Mouse (Mus musculus) megakaryocyte, embryonic 14.5 days (primary cell): ENCODE measurements around the gene Cdcp2. TPM values are rescaled to one million over a fixed set of nuclear protein-coding genes. Genes with fewer than 3 reads are reported as not detected.

Source experiments
- H3K27me3 ChIP-seq: replicated peaks from 2 replicates; pipeline ENCODE3; 2012; ENCODE audit warnings: inconsistent platforms
- H3K36me3 ChIP-seq: replicated peaks from 2 replicates; pipeline ENCODE3; 2012; ENCODE audit warnings: low read length, inconsistent platforms, mixed read lengths
- H3K4me1 ChIP-seq: 2 replicates; pipeline ENCODE4 v1.6.1; 2012; ENCODE audit warnings: inconsistent platforms
- H3K4me3 ChIP-seq: replicated peaks from 2 replicates; pipeline ENCODE3; 2012; ENCODE audit warnings: moderate library complexity, mild to moderate bottlenecking, inconsistent platforms
- H3K9me3 ChIP-seq: 2 replicates; pipeline ENCODE4 v1.6.1; 2012; ENCODE audit warnings: inconsistent platforms
- FLI1 ChIP-seq: IDR thresholded peaks from 2 replicates; pipeline ENCODE4 v1.6.1; 2012; ENCODE audit warnings: low read length, inconsistent platforms, mixed read lengths
- GATA1 ChIP-seq: IDR thresholded peaks from 3 replicates; pipeline ENCODE4 v1.6.1; 2012; ENCODE audit warnings: mixed read lengths, low read length, inconsistent platforms, borderline replicate concordance
- polyA plus RNA-seq: library from polyadenylated mRNA; stranded (reverse); fragments of >175 nt; gene quantifications from 2 replicates; pipeline ENCODE4 v1.2.3, GENCODE M21; 2012; ENCODE audit warnings: low replicate concordance; ENCODE audit not compliant: insufficient read depth

Cdcp2 gene
- polyA plus RNA-seq, 1 experiment, result not detected

- TF ChIP-seq GATA1 (no peak), FLI1 (no peak)
- Histone ChIP-seq H3K4me1 (peaks cover 16% of the 10 kb centered on the region), H3K27me3 (peaks cover 59% of the 10 kb centered on the region), H3K4me3 (no peak overlapping the region), H3K36me3 (no peaks in the 10 kb centered on the region), H3K9me3 (no peaks in the 10 kb centered on the region)
Observed at GRCm38 (mm10) chr4:107126891-107127524, 30.3 kb downstream of the Cdcp2 start.

- Histone ChIP-seq H3K27me3 (peaks cover 55% of the 10 kb centered on the region), H3K9me3 (no peaks in the 10 kb centered on the region), H3K4me1 (peaks cover 16% of the 10 kb centered on the region), H3K4me3 (no peak overlapping the region), H3K36me3 (no peaks in the 10 kb centered on the region)
- TF ChIP-seq GATA1 (no peak), FLI1 (no peak)
Observed at GRCm38 (mm10) chr4:107127901-107128669, 31.4 kb downstream of the Cdcp2 start.

- H3K4me3 ChIP-seq, result no peak overlapping the region
- peaks cover 46% of the 10 kb centered on the region for H3K27me3 ChIP-seq
- no peaks in the 10 kb centered on the region for H3K36me3 ChIP-seq
- TF ChIP-seq FLI1, result no peak
- no peak for TF ChIP-seq GATA1
- H3K9me3 ChIP-seq, result no peaks in the 10 kb centered on the region
- peaks cover 16% of the 10 kb centered on the region for H3K4me1 ChIP-seq
Observed at GRCm38 (mm10) chr4:107129373-107129772, 32.7 kb downstream of the Cdcp2 start.

GRCm38 (mm10) chr4:107130534-107130933 is 33.8 kb downstream of the Cdcp2 start:
- TF ChIP-seq FLI1 (no peak), GATA1 (no peak)
- Histone ChIP-seq H3K27me3 (peaks cover 35% of the 10 kb centered on the region), H3K9me3 (no peaks in the 10 kb centered on the region)

GRCm38 (mm10) chr4:107134891-107135290 is 38.2 kb downstream of the Cdcp2 start:
- H3K27me3 ChIP-seq, result peaks cover 6% of the 10 kb centered on the region
- TF ChIP-seq GATA1 (no peak), FLI1 (no peak)
- H3K9me3 ChIP-seq, result no peaks in the 10 kb centered on the region
- peaks cover 13% of the 10 kb centered on the region for H3K4me1 ChIP-seq
- H3K4me3 ChIP-seq, result no peak overlapping the region
- H3K36me3 ChIP-seq, result peaks cover 27% of the 10 kb centered on the region

More at GRCm38 (mm10) chr4:107130534-107130933, 33.8 kb downstream of the Cdcp2 start:
- Histone ChIP-seq H3K36me3 (no peaks in the 10 kb centered on the region), H3K4me1 (peaks cover 12% of the 10 kb centered on the region), H3K4me3 (no peak overlapping the region)

GRCm38 (mm10) chr4:107135663-107136062 is 39.0 kb downstream of the Cdcp2 start:
- H3K4me3 ChIP-seq, result no peak overlapping the region
- H3K9me3 ChIP-seq, result no peaks in the 10 kb centered on the region
- TF ChIP-seq GATA1 (no peak), FLI1 (no peak)
- H3K36me3 ChIP-seq, result peaks cover 33% of the 10 kb centered on the region
- H3K4me1 ChIP-seq, result peaks cover 14% of the 10 kb centered on the region
- H3K27me3 ChIP-seq, result peaks cover 2% of the 10 kb centered on the region

- Histone ChIP-seq H3K36me3 (peaks cover 42% of the 10 kb centered on the region), H3K27me3 (no peaks in the 10 kb centered on the region), H3K4me3 (no peak overlapping the region), H3K9me3 (no peaks in the 10 kb centered on the region), H3K4me1 (peaks cover 9% of the 10 kb centered on the region)
- TF ChIP-seq GATA1 (no peak), FLI1 (no peak)
Observed at GRCm38 (mm10) chr4:107136531-107136930, 39.8 kb downstream of the Cdcp2 start.

- H3K36me3 ChIP-seq, result peaks cover 69% of the 10 kb centered on the region
- H3K4me3 ChIP-seq, result no peak overlapping the region
- peaks cover 20% of the 10 kb centered on the region for H3K4me1 ChIP-seq
- H3K9me3 ChIP-seq, result no peaks in the 10 kb centered on the region
- TF ChIP-seq GATA1 (no peak), FLI1 (no peak)
- H3K27me3 ChIP-seq, result no peaks in the 10 kb centered on the region
Observed at GRCm38 (mm10) chr4:107138948-107139835, 42.5 kb downstream of the Cdcp2 start.

GRCm38 (mm10) chr4:107139836-107140631 is 43.3 kb downstream of the Cdcp2 start:
- Histone ChIP-seq H3K36me3 (peaks cover 77% of the 10 kb centered on the region), H3K4me3 (no peak overlapping the region)

More at GRCm38 (mm10) chr4:107139836-107140631, 43.3 kb downstream of the Cdcp2 start:
- Histone ChIP-seq H3K9me3 (no peaks in the 10 kb centered on the region), H3K27me3 (no peaks in the 10 kb centered on the region), H3K4me1 (peaks cover 20% of the 10 kb centered on the region)
- TF ChIP-seq FLI1, result no peak
- no peak for TF ChIP-seq GATA1
